Mouse (Mus musculus) E14TG2a.4 (cell line): ENCODE data around the gene Adh1.

Experiments
- CTCF ChIP-seq: conservative IDR thresholded peaks from 2 replicates; pipeline ENCODE4 v1.5.1; 2014; ENCODE audit warnings: low read length
- NANOG ChIP-seq: IDR thresholded peaks from 2 replicates; pipeline ENCODE4 v1.6.1; 2014; ENCODE audit warnings: borderline replicate concordance, low read length, mixed read lengths
- POU5F1 ChIP-seq: IDR thresholded peaks from 2 replicates; pipeline ENCODE4 v1.6.1; 2014; ENCODE audit warnings: low read length, borderline replicate concordance

DNA sequence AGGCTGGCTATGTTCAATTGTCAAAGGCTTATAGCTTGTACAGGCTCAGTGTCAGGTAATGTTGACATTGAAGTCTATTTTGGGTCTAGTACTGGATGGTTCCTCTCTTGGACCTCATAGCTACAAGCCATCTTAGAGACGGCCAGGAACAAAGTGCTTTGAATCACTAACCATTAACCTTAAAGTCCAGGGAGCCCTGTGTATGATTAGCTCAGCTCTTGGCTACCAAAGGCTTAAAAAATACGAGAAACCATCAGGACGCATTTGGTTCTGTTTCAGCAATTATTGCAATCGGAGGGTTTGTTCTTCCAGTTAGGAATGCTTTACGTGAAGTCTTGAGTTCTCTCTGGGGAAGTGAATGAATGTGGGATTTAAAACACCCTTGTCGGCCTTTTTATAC is 17.9 kb upstream of the Adh1 start:
- TF ChIP-seq CTCF: no peak
- TF ChIP-seq NANOG: no peak
- TF ChIP-seq POU5F1: no peak
